Mouse (Mus musculus) embryonic fibroblast, embryonic 13.5 days (primary cell): ENCODE data around the gene Slc4a5.

Experiments used
- CTCF ChIP-seq: IDR thresholded peaks from 2 replicates; pipeline ENCODE4 v1.5.1; 2011; ENCODE audit warnings: mild to moderate bottlenecking, control low read depth, low read length, moderate library complexity, borderline replicate concordance; ENCODE audit not compliant: insufficient read depth
- POLR2A ChIP-seq: IDR thresholded peaks from 2 replicates; pipeline ENCODE4 v1.6.1; 2011; ENCODE audit warnings: low read depth, mild to moderate bottlenecking, control low read depth, low read length, moderate library complexity

DNA sequence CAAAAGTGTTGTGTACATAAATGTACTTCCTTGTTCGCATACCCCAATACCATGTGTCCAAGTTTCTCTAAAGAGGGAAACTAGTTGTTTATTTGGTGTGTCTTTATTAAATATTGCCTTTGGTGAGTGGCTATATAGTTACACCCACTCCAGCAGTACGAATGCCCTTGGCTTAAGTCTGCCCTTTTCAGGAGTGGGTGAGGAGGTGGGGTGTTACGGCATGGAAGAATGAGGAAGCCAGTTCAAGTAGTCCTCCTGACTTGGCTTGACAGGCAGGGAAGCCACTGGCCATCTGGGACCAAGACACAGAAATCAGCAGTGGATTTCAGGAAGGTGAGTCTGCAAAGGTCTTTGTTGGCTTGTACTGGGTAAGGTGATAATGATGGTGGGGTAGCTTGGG is 13.8 kb upstream of the Slc4a5 start:
- TF ChIP-seq POLR2A = no peak
- TF ChIP-seq CTCF = no peak
